Mouse (Mus musculus) megakaryocyte, embryonic 14.5 days (primary cell): ENCODE measurements around the gene Ctnna3.
"Not testable (repeated sequence)": the region's sequence is repeated elsewhere in the genome, so short reads cannot be mapped to it uniquely, and the experiment has no call there.

Source experiments
- FLI1 ChIP-seq: IDR thresholded peaks from 2 replicates; pipeline ENCODE4 v1.6.1; 2012; ENCODE audit warnings: low read length, inconsistent platforms, mixed read lengths
- GATA1 ChIP-seq: IDR thresholded peaks from 3 replicates; pipeline ENCODE4 v1.6.1; 2012; ENCODE audit warnings: mixed read lengths, low read length, inconsistent platforms, borderline replicate concordance

DNA sequence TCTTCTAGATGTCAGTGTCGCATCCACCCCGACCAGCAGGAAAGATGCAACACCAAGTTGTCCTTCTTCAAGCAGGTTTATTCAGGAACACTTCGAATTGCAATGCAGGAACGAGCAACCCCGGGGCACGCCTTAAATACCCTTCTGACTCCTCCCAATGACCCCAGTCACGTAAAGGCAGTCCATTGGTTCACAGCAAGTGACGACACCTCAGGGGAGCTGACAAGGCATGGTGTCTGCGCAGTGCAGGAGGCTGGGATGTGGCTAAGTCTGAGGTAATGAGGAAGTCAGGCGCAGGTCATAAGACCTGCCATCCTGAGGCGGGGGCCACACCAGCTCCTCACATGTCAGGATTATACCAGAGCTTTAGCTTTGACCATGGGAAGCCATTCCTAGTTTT lies 1311.8 kb downstream of the Ctnna3 start:
- not testable (repeated sequence) for TF ChIP-seq GATA1, FLI1
